Mouse (Mus musculus) lung, postnatal 0 days (tissue): ENCODE results near the gene Flad1.

Experiments used
- CTCF ChIP-seq: IDR thresholded peaks from 2 replicates; pipeline ENCODE4 v1.5.1; 2016; ENCODE audit warnings: antibody characterized with exemption, mild to moderate bottlenecking
- EP300 ChIP-seq: IDR thresholded peaks from 2 replicates; pipeline ENCODE4 v1.6.1; 2016; ENCODE audit warnings: antibody characterized with exemption, mild to moderate bottlenecking, control low read depth

DNA sequence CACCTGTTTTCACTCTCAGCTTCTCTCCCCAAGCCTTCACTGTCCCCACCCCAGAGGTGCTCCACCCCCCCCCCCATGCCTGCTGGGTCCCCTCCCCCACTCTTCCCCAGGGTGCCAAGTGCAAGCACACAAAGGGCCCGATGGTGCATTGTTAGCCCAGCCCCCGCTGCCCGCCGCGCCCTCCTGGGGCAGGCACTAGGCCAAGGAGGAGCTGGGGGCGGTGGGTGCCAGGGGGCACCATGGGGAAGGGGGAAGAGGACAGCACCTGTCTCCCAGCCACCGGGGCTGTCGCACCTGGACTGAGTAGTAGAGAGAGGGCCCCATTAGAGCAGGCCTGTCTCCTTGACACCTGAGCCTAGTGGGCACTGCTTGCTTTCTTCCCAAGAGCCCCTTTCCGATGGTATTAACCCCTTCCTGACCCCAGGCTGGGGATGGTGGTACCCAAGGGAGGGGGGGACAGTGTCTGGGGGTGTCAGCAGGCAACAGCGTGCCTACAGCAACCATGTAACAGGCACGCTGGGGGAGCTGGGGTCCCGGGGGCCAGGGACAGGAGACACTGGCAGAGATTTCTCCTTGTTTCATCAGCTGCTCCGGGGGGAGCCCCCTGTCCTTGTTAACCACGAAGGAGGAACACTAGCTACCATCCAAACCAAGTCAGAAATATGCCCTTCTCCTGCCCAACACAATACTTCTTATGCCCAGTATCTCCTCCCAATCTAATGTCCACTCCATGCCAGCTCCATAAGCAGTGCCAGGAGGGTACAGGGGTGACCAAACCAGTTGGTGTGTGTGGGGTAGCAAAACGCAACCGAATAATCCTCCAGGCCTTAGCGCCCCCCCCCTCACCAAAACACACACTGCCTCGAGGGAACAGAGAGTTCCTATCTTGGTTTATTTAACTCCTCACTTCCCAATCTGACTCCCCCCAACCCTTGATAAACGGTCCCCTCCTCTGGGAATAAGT is 20.7 kb downstream of the Flad1 start:
- TF ChIP-seq CTCF: no peak
- TF ChIP-seq EP300: no peak
